Mouse (Mus musculus): ENCODE data around the gene Tlx2.

The Tlx2 gene

GRCm38 (mm10) chr6:83054871-83055431 is 15.1 kb downstream of the Tlx2 start, which contains the start of gene Htra2:
TSS of gene Htra2 (minus strand) at chr6:83055273.
- ATAC-seq (ENCODE audit: low TSS enrichment): peak; percentile 24

- ATAC-seq (ENCODE audit: low TSS enrichment): peak; percentile 89
Observed at GRCm38 (mm10) chr6:83054074-83054851, 15.8 kb downstream of the Tlx2 start, which contains the start of gene Aup1. TSS of gene Aup1 (plus strand) at chr6:83054521.

- ATAC-seq (ENCODE audit: low TSS enrichment): peak; percentile 9; the same call in 1 of the 2 replicates
Observed at GRCm38 (mm10) chr6:83053136-83053960, 16.7 kb downstream of the Tlx2 start.

GRCm38 (mm10) chr6:83049367-83049766 is 20.7 kb downstream of the Tlx2 start:
- ATAC-seq (ENCODE audit: low TSS enrichment): no peak

- ATAC-seq (ENCODE audit: low TSS enrichment): no peak; the same call in 1 of the 2 replicates
Observed at GRCm38 (mm10) chr6:83044742-83045141, 25.4 kb downstream of the Tlx2 start.

- no peak for ATAC-seq (ENCODE audit: low TSS enrichment)
Observed at GRCm38 (mm10) chr6:83043993-83044392, 26.1 kb downstream of the Tlx2 start.

- ATAC-seq (ENCODE audit: low TSS enrichment): no peak
Observed at GRCm38 (mm10) chr6:83043561-83043960, 26.5 kb downstream of the Tlx2 start.

- ATAC-seq (ENCODE audit: low TSS enrichment): no peak
Observed at GRCm38 (mm10) chr6:83040601-83041000, 29.5 kb downstream of the Tlx2 start.

- ATAC-seq (ENCODE audit: low TSS enrichment): peak; percentile 87
Observed at GRCm38 (mm10) chr6:83038496-83039012, 31.5 kb downstream of the Tlx2 start.

- no peak for ATAC-seq (ENCODE audit: low TSS enrichment)
Observed at GRCm38 (mm10) chr6:83037188-83037587, 32.9 kb downstream of the Tlx2 start.

- no peak for ATAC-seq (ENCODE audit: low TSS enrichment)
Observed at GRCm38 (mm10) chr6:83034463-83035055, 35.5 kb downstream of the Tlx2 start.

- peak; percentile 29; the same call in 1 of the 2 replicates for ATAC-seq (ENCODE audit: low TSS enrichment)
Observed at GRCm38 (mm10) chr6:83033249-83034185, 36.6 kb downstream of the Tlx2 start, which contains the start of the genes Dok1 and Loxl3. TSS of gene Dok1 (minus strand) at chr6:83033471. TSS of gene Loxl3 (plus strand) at chr6:83034173.

GRCm38 (mm10) chr6:83032769-83033191 is 37.3 kb downstream of the Tlx2 start:
- peak; percentile 48 for ATAC-seq (ENCODE audit: low TSS enrichment)

- no peak for ATAC-seq (ENCODE audit: low TSS enrichment)
Observed at GRCm38 (mm10) chr6:83031921-83032590, 38.0 kb downstream of the Tlx2 start.

- ATAC-seq (ENCODE audit: low TSS enrichment): no peak
Observed at GRCm38 (mm10) chr6:83031111-83031510, 39.0 kb downstream of the Tlx2 start.

GRCm38 (mm10) chr6:83029777-83030176 is 40.3 kb downstream of the Tlx2 start:
- ATAC-seq (ENCODE audit: low TSS enrichment): no peak

GRCm38 (mm10) chr6:83027706-83028105 is 42.4 kb downstream of the Tlx2 start:
- no peak for ATAC-seq (ENCODE audit: low TSS enrichment)

GRCm38 (mm10) chr6:83027293-83027692 is 42.8 kb downstream of the Tlx2 start:
- ATAC-seq (ENCODE audit: low TSS enrichment): no peak; the same call in 1 of the 2 replicates

GRCm38 (mm10) chr6:83025221-83025620 is 44.9 kb downstream of the Tlx2 start:
- no peak for ATAC-seq (ENCODE audit: low TSS enrichment)

GRCm38 (mm10) chr6:83024421-83024820 is 45.7 kb downstream of the Tlx2 start:
- ATAC-seq (ENCODE audit: low TSS enrichment): no peak
